Mouse (Mus musculus): ENCODE measurements around the gene Cep350.

Cep350 gene

GRCm38 (mm10) chr1:155973068-155973718 is at the start of gene Cep350:
Gene Cep350, minus strand, starts transcription at chr1:155973255.
- peak; percentile 98 for DNase-seq (ENCODE audit: low read depth, low spot score)

DNA sequence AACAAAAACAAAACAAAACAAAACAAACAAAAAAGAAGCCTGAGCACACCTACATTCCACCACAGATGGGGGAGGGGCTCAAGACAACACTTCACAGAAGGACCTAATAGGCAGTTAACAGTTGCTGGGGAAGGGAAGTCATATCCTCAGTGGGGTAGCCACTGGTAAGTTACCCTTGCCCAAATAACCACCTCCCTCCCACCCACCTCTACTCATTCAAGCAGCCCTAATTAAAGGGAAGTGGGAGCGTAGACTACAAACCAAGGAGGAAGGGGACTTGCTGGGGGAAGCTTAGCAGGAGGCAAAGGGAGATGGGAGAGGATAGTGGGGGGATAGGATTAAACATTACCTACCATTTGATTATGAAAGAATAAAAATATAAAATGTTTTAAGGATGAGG is 47.3 kb upstream of the Cep350 start:
- DNase-seq (ENCODE audit: low read depth, low spot score): no peak

DNA sequence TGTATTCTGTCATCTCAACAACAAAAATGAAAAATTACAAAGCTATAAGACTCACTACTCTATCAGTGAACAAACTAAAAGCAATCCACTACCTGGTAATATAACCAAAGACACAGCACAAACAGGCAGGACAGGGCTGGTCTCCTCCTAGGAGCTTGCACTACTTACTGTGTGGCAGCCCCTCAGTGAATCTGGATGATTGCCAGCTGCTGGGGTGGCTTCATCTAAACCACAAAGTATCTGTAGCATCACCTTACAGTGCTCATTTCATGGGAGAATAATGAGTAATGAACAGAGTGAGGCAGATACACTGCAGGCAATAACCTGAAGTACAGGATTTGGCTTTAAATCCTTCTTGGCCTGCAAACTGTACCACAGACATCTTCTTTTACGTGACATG is 46.7 kb upstream of the Cep350 start:
- no peak for DNase-seq (ENCODE audit: low read depth, low spot score)

DNA sequence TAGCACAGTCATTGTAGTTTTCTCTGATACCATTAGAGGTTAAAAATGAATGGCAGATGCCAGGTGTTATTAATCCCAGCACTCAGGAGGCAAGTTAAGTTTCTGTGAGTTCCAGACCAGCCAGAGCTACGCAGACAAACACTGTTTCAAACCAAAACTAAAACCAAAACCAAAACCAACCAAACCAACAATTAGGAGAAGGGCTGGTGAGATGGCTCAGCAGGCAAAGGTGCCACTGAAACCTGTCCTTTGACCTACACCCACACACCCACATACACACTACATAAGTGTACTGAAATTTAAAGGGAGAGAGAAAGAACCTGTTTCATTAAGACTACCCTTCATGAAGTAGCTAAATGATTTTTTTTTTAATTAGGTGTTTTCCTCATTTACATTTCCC is 35.9 kb upstream of the Cep350 start:
- no peak for DNase-seq (ENCODE audit: low read depth, low spot score)

- no peak for DNase-seq (ENCODE audit: low read depth, low spot score)
Observed at GRCm38 (mm10) chr1:156005906-156006305, 32.9 kb upstream of the Cep350 start.

- DNase-seq (ENCODE audit: low read depth, low spot score): no peak
Observed at GRCm38 (mm10) chr1:156003201-156003935, 30.3 kb upstream of the Cep350 start.

DNA sequence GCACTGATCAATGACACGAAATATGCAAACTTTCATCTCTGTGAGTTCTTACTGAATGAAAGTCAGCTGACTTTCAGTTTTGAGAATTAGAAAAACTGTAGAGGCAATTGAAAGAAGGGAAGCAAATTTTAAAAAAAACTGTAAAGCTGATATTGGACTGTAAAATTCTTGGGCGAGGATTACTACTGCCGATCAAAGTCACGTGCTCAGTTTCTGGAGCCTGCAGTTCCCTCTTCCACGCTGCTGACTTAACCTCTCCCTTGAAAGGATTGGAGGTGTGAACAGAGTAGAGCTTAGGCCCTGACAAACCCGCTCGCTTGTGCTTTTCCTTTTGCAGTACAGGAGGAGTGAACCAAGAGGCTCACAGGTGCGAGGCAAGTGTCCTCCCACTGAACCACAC is 29.3 kb upstream of the Cep350 start:
- no peak for DNase-seq (ENCODE audit: low read depth, low spot score)

GRCm38 (mm10) chr1:155995612-155996011 is 22.6 kb upstream of the Cep350 start:
- no peak for DNase-seq (ENCODE audit: low read depth, low spot score)

- DNase-seq (ENCODE audit: low read depth, low spot score): no peak
Observed at GRCm38 (mm10) chr1:155994524-155994923, 21.5 kb upstream of the Cep350 start.

- DNase-seq (ENCODE audit: low read depth, low spot score): no peak
Observed at GRCm38 (mm10) chr1:155990391-155990790, 17.3 kb upstream of the Cep350 start.

DNA sequence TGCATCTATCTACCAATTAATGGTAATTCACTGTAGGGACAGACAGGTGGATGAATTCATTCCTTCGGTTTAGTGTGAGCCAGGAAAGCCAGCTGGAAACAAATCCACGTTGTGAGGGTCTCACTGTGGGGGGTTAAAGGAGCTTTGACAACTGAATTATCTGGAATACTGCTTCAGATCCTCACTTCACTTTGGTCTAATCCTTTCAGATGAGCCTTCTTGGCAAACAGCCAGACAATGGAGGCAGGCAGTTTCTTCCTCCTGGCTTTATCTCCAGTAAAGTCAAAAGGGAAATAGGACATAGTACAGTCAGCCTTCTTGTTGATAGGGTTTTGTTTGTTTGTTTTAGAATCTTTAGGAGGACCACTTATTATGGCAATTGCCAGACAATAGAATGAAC is 16.3 kb upstream of the Cep350 start:
- DNase-seq (ENCODE audit: low read depth, low spot score): no peak

DNA sequence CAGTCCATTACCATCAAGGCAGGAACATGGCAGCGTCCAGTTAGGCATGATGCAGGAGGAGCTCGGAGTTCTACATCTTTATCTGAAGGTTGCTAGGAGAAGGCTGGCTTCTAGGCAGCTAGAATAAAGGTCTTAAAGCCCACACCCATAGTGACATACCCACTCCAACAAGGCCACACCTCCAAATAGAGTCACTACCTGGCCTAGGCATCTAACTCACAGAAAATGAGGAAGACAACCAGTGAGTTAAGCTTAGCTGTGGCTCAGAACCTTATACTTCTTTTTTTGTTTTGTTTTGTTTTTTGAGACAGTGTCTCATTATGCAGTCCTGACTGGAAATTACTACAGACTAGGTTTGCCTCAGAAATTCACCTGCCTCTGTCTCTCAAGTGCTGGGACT is 14.6 kb upstream of the Cep350 start:
- DNase-seq (ENCODE audit: low read depth, low spot score): no peak

- DNase-seq (ENCODE audit: low read depth, low spot score): no peak
Observed at GRCm38 (mm10) chr1:155974931-155975330, 1.9 kb upstream of the Cep350 start.

- DNase-seq (ENCODE audit: low read depth, low spot score): no peak
Observed at GRCm38 (mm10) chr1:155973719-155974379, 794 bp upstream of the Cep350 start.

GRCm38 (mm10) chr1:155972146-155973067 is 648 bp downstream of the Cep350 start:
- DNase-seq (ENCODE audit: low read depth, low spot score): peak; percentile 21

DNA sequence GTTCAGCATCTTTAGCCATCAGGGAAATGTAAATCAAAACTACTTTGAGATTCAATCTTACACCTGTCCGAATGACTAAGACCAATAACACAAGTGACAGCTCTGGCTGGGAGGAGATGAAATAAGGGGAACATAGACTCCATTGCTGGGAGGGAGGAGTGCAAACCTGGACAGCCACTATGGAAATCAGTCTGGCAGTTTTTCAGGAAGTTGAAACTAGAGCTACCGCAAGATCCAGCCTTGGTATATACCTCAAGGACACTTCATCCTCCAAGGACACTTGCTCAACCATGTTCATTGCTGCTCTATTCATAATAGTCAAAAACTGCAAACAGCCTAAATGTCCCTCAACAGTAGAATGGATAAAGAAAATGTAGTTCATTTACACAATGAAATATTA is 23.9 kb downstream of the Cep350 start:
- no peak for DNase-seq (ENCODE audit: low read depth, low spot score)

- DNase-seq (ENCODE audit: low read depth, low spot score): no peak
Observed at GRCm38 (mm10) chr1:155944361-155944760, 28.7 kb downstream of the Cep350 start.

- no peak for DNase-seq (ENCODE audit: low read depth, low spot score)
Observed at GRCm38 (mm10) chr1:155937416-155937815, 35.6 kb downstream of the Cep350 start.

- DNase-seq (ENCODE audit: low read depth, low spot score): no peak
Observed at GRCm38 (mm10) chr1:155934702-155935101, 38.4 kb downstream of the Cep350 start.

GRCm38 (mm10) chr1:155903561-155903960 is 69.5 kb downstream of the Cep350 start:
- no peak for DNase-seq (ENCODE audit: low read depth, low spot score)

DNA sequence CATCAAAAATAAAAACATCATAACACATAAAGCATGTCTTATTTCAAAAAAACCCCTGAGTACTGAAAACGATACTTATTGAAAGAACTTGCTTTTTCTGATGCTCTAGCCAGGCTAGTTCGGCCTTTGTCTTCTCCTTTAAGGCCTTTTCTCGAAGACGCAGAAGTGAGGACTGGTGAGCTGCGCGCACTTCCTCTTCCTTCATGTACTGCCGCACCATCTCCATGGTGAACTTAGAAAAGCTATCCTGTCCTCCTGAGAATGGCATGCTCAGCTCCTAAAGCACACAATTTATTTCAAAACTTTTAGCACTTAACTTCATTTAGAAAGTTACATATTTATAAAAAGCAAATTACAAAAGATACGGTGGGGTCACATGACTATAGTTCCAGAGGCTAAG is 71.7 kb downstream of the Cep350 start:
- DNase-seq (ENCODE audit: low read depth, low spot score): no peak

GRCm38 (mm10) chr1:155894382-155894781 is 78.7 kb downstream of the Cep350 start:
- no peak for DNase-seq (ENCODE audit: low read depth, low spot score)
